In the genomic region with DNA sequence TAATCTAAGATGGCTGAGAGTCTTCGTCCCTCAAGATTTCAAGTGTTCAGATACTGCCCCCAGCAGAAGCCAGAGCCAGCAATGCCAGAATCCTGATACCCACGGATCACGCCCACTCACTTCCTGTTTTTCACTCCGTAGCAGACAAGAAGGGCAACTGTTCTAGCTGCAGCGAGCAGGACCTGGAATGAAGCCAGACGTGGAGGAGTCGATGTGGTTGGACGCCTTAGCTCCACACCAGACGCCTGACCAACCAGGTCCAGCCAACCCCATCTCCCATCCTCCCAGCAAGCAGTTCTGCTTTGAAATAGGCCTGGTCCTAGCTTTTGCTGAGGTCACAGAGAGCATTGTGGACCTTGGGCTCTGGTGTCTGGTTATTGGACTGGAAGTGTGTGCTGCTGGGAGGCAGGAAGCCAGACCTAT, we compare ENCODE assay signal across 9 mouse cellular contexts. TPM values are rescaled to one million over a fixed set of nuclear protein-coding genes. Genes with fewer than 3 reads are reported as not detected.
A peak's percentile ranks its signal among the peaks of the same experiment; 100 is the strongest.
DNase-seq lines count a peak whose midpoint lies in the region; ATAC-seq and TF ChIP-seq lines count a peak whose summit lies in the region.
"Had no signal": no experiment of that assay in that cellular context is flagged by ENCODE, and none has a peak within 500 bp of the region (broad histone marks: within the 10 kb centered on the region; RNA-seq: fewer than 3 reads in every experiment).

No protein-coding gene starts in this region.

- DNase-seq in 416B (ENCODE audit: low read depth) (peak; percentile 99), R1 (ENCODE audit: low read depth, low spot score) (peak; percentile 33)
- peak; percentile 51 to 58 for DNase-seq in heart, adult 9 months (ENCODE audit: low spot score in 2 of 2)
- no peak for DNase-seq in liver, embryonic 14.5 days (ENCODE audit: low read depth in 3 of 3, low spot score in 3 of 3)
- peak; percentile 26 to 43 for DNase-seq in right cerebral cortex, postnatal 36 days (ENCODE audit: low spot score in 2 of 2)
- DNase-seq in midbrain, embryonic 10.5 days (ENCODE audit: low spot score) = no peak
- DNase-seq in cerebellum, adult 11-12 months = no peak

- H3K27ac ChIP-seq in kidney, embryonic 16.5 days (ENCODE audit: low read length) = peak overlapping the region; percentile 71
- H3K27ac ChIP-seq in liver, embryonic 14.5 days = no peak overlapping the region
- no peak overlapping the region for H3K27ac ChIP-seq in midbrain, embryonic 10.5 days (replicated peaks)

- ATAC-seq in kidney, embryonic 16.5 days (ENCODE audit: low FRiP score, low TSS enrichment) = peak; percentile 92
- ATAC-seq in liver, embryonic 14.5 days (ENCODE audit: insufficient read depth) = peak; percentile 70

- H3K4me1 ChIP-seq in kidney, embryonic 16.5 days (ENCODE audit: insufficient read depth, low read length) = peaks cover 5% of the 10 kb centered on the region; the same call in 1 of the 2 replicates
- no peaks in the 10 kb centered on the region; a peak in 1 of 4 replicates for H3K4me1 ChIP-seq in liver, embryonic 14.5 days (replicated peaks; ENCODE audit: control insufficient read depth in 2 of 2, insufficient read depth in 2 of 2, low read length in 1 of 2)
- H3K4me1 ChIP-seq in midbrain, embryonic 10.5 days = no peaks in the 10 kb centered on the region

- no peaks in the 10 kb centered on the region for H3K36me3 ChIP-seq in kidney, embryonic 16.5 days (ENCODE audit: insufficient read depth, low read length)
- H3K36me3 ChIP-seq in liver, embryonic 14.5 days (replicated peaks; ENCODE audit: control insufficient read depth, insufficient read depth, low read depth) = no peaks in the 10 kb centered on the region
- no peaks in the 10 kb centered on the region for H3K36me3 ChIP-seq in midbrain, embryonic 10.5 days

- TF ChIP-seq EP300 in liver, embryonic 14.5 days (IDR thresholded peaks at IDR 0.05; ENCODE audit: low read depth) = no peak

- H3K9me3 ChIP-seq in kidney, embryonic 16.5 days (ENCODE audit: low read length) = peaks cover 15% of the 10 kb centered on the region
- H3K9me3 ChIP-seq in liver, embryonic 14.5 days (ENCODE audit: control insufficient read depth, low read length) = no peaks in the 10 kb centered on the region
- peaks cover 14% of the 10 kb centered on the region for H3K9me3 ChIP-seq in midbrain, embryonic 10.5 days (replicated peaks)

- no peak overlapping the region for H3K9ac ChIP-seq in kidney, embryonic 16.5 days (replicated peaks; ENCODE audit: low read length)
- H3K9ac ChIP-seq in liver, embryonic 14.5 days (replicated peaks) = no peak overlapping the region

- H3K4me2 ChIP-seq in kidney, embryonic 16.5 days (replicated peaks; ENCODE audit: low read depth, low read length) = no peak overlapping the region
- H3K4me2 ChIP-seq in liver, embryonic 14.5 days (ENCODE audit: low read depth) = no peak overlapping the region

- TF ChIP-seq CTCF in liver, embryonic 14.5 days (IDR thresholded peaks at IDR 0.05; ENCODE audit: low read depth) = no peak

- WGBS in kidney, embryonic 16.5 days = 14% methylated on average over 9 of the region's 9 CpGs
- 6% methylated on average over 9 of the region's 9 CpGs for WGBS in liver, embryonic 14.5 days (ENCODE audit: insufficient replicate concordance)
- WGBS in midbrain, embryonic 10.5 days = 87% methylated on average over 9 of the region's 9 CpGs

- no peak overlapping the region for H3K4me3 ChIP-seq in kidney, embryonic 16.5 days (ENCODE audit: low read length)
- no peak overlapping the region for H3K4me3 ChIP-seq in liver, embryonic 14.5 days (ENCODE audit: insufficient read depth in 1 of 2, low read depth in 2 of 2, low read length in 2 of 2)
- H3K4me3 ChIP-seq in midbrain, embryonic 10.5 days = no peak overlapping the region

- no peaks in the 10 kb centered on the region for H3K27me3 ChIP-seq in kidney, embryonic 16.5 days (ENCODE audit: insufficient read depth, low read length)
- H3K27me3 ChIP-seq in liver, embryonic 14.5 days (ENCODE audit: control insufficient read depth, insufficient read depth, low read length) = no peaks in the 10 kb centered on the region; the same call in 1 of the 2 replicates
- no peaks in the 10 kb centered on the region for H3K27me3 ChIP-seq in midbrain, embryonic 10.5 days (ENCODE audit: low read depth, poor library complexity, severe bottlenecking)

RNA-seq across cellular contexts. Expression of gene E330021D16Rik, which starts 33.9 kb away (rescaled TPM):
- polyA plus RNA-seq in kidney, embryonic 16.5 days (2015; fragmentation: Nextera tagmentation; extraction: Ambion mirVana) = 2.9 and 3.0 TPM in 2 replicates
- 0.08 and 0.09 TPM in 2 replicates for polyA plus RNA-seq in liver, embryonic 14.5 days (2012; rRNA removed)
- polyA plus RNA-seq in liver, embryonic 14.5 days (2014; fragmentation: Nextera tagmentation; extraction: Ambion mirVana) = 0.19 and 0.34 TPM in 2 replicates
- polyA plus RNA-seq in midbrain, embryonic 10.5 days (2016; fragmentation: Nextera tagmentation; extraction: Ambion mirVana) = not detected in 2 replicates
- polyA plus RNA-seq: limb, embryonic 11.5 days had no signal

RNA-seq across cellular contexts. Expression of gene Atf7ip, which starts 56.7 kb away (rescaled TPM):
- polyA plus RNA-seq in kidney, embryonic 16.5 days (2015; fragmentation: Nextera tagmentation; extraction: Ambion mirVana) = 38.0 and 41.0 TPM in 2 replicates
- 5.8 and 7.2 TPM in 2 replicates for polyA plus RNA-seq in liver, embryonic 14.5 days (2012; rRNA removed)
- polyA plus RNA-seq in liver, embryonic 14.5 days (2014; fragmentation: Nextera tagmentation; extraction: Ambion mirVana) = 14.2 TPM in 2 replicates
- polyA plus RNA-seq in midbrain, embryonic 10.5 days (2016; fragmentation: Nextera tagmentation; extraction: Ambion mirVana) = 37.4 and 45.7 TPM in 2 replicates

Comparison
In these comparisons a context has a peak if more than half of its experiments do, and no peak if none do; other contexts are left out.
1. DNase-seq: peak in 416B (single experiment), R1 (single experiment), heart, adult 9 months (2 of 2) and right cerebral cortex, postnatal 36 days (2 of 2); none in liver, embryonic 14.5 days (0 of 3), midbrain, embryonic 10.5 days (single experiment) and cerebellum, adult 11-12 months (single experiment).